Mouse (Mus musculus) c-Kit-negative CD71-positive TER-119-positive erythroid progenitor cells, embryonic 14.5 days (primary cell): ENCODE results near the gene Mgll.

Experiments
- DNase-seq: peaks from one replicate; pipeline ENCODE4 v3.0.0-alpha.2; 2013; ENCODE audit warnings: low read depth, low spot score

Mgll gene

GRCm38 (mm10) chr6:88770300-88770904, 46.2 kb downstream of the Mgll start:
- DNase-seq = no peak

- DNase-seq = no peak
These were observed 46.8 kb downstream of the Mgll start for GRCm38 (mm10) chr6:88770981-88771380.

GRCm38 (mm10) chr6:88772041-88772440, 47.8 kb downstream of the Mgll start:
- DNase-seq = no peak

- no peak for DNase-seq
These were observed 49.8 kb downstream of the Mgll start for GRCm38 (mm10) chr6:88774055-88774454.

- DNase-seq = no peak
These were observed 51.1 kb downstream of the Mgll start for GRCm38 (mm10) chr6:88775267-88775666.

- no peak for DNase-seq
These were observed 52.2 kb downstream of the Mgll start for GRCm38 (mm10) chr6:88776336-88776923.

- DNase-seq = no peak
These were observed 52.8 kb downstream of the Mgll start for GRCm38 (mm10) chr6:88776964-88777363.

- no peak for DNase-seq
These were observed 54.0 kb downstream of the Mgll start for GRCm38 (mm10) chr6:88778047-88778688.

- no peak for DNase-seq
These were observed 55.5 kb downstream of the Mgll start for GRCm38 (mm10) chr6:88779755-88780154.

GRCm38 (mm10) chr6:88781919-88782318, 57.7 kb downstream of the Mgll start:
- DNase-seq = no peak

- peak; percentile 85 for DNase-seq
These were observed 58.8 kb downstream of the Mgll start for GRCm38 (mm10) chr6:88782981-88783397.

GRCm38 (mm10) chr6:88784691-88785173, 60.5 kb downstream of the Mgll start:
- no peak for DNase-seq

- DNase-seq = no peak
These were observed 61.1 kb downstream of the Mgll start for GRCm38 (mm10) chr6:88785331-88785730.

- DNase-seq = no peak
These were observed 61.8 kb downstream of the Mgll start for GRCm38 (mm10) chr6:88785781-88786542.

GRCm38 (mm10) chr6:88786732-88787445, 62.7 kb downstream of the Mgll start:
- no peak for DNase-seq

- DNase-seq = no peak
These were observed 63.3 kb downstream of the Mgll start for GRCm38 (mm10) chr6:88787496-88787895.

- no peak for DNase-seq
These were observed 64.0 kb downstream of the Mgll start for GRCm38 (mm10) chr6:88788219-88788618.

GRCm38 (mm10) chr6:88791299-88791698, 67.1 kb downstream of the Mgll start:
- DNase-seq = no peak

GRCm38 (mm10) chr6:88792147-88792691, 68.0 kb downstream of the Mgll start:
- DNase-seq = no peak

- no peak for DNase-seq
These were observed 69.0 kb downstream of the Mgll start for GRCm38 (mm10) chr6:88793243-88793642.

GRCm38 (mm10) chr6:88793872-88794271, 69.7 kb downstream of the Mgll start:
- no peak for DNase-seq
